Mouse (Mus musculus) ES-E14 (cell line): ENCODE data around the gene Ggcx. TPM values are rescaled to one million over a fixed set of nuclear protein-coding genes. Genes with fewer than 3 reads are reported as not detected.

Source experiments
- DNase-seq: peaks from one replicate; pipeline ENCODE4 v3.0.0-alpha.2; 2013; ENCODE audit warnings: low read depth, low spot score
- H3K27ac ChIP-seq: 2 replicates; pipeline ENCODE4 v1.5.1; 2012; ENCODE audit warnings: low read depth, mild to moderate bottlenecking, low read length, moderate library complexity, mixed read lengths; ENCODE audit not compliant: poor library complexity, insufficient read depth, severe bottlenecking
- H3K36me3 ChIP-seq: 2 replicates; pipeline ENCODE4 v1.6.1; 2012; ENCODE audit warnings: mild to moderate bottlenecking, low read length, moderate library complexity, mixed read lengths; ENCODE audit not compliant: control insufficient read depth, poor library complexity, insufficient read depth, severe bottlenecking
- H3K4me1 ChIP-seq, 2 experiments: fragments of 150-350 bp in 1 of 2; sonication (generic) in 1 of 2; 2 replicates each; pipeline ENCODE4 v1.6.1; 2012; ENCODE audit warnings: low read length in 2 of 2, mild to moderate bottlenecking in 1 of 2, mixed read lengths in 1 of 2; ENCODE audit not compliant: control insufficient read depth in 2 of 2, insufficient read depth in 2 of 2, poor library complexity in 1 of 2
- H3K4me3 ChIP-seq, 2 experiments: fragments of 150-350 bp in 1 of 2; sonication (generic) in 1 of 2; 2 replicates each; pipeline ENCODE4 v1.5.1; 2012; ENCODE audit warnings: low read length in 2 of 2, low read depth in 1 of 2, mild to moderate bottlenecking in 1 of 2, mixed read lengths in 1 of 2; ENCODE audit not compliant: insufficient read depth in 1 of 2, poor library complexity in 1 of 2, severe bottlenecking in 1 of 2
- H3K9ac ChIP-seq: 2 replicates; pipeline ENCODE4 v1.6.1; 2012; ENCODE audit warnings: low read depth, mild to moderate bottlenecking, low read length, mixed read lengths; ENCODE audit not compliant: poor library complexity, insufficient read depth, severe bottlenecking
- H3K9me3 ChIP-seq: fragments of 150-350 bp; sonication (generic); 2 replicates; pipeline ENCODE4 v1.6.1; 2012; ENCODE audit warnings: low read depth, mild to moderate bottlenecking, low read length; ENCODE audit not compliant: control insufficient read depth, insufficient read depth
- CHD2 ChIP-seq: IDR thresholded peaks from 2 replicates; pipeline ENCODE4 v1.6.1; 2014; ENCODE audit warnings: mild to moderate bottlenecking, low read depth, low read length, inconsistent platforms
- HCFC1 ChIP-seq: IDR thresholded peaks from 2 replicates; pipeline ENCODE4 v1.6.1; 2012; ENCODE audit warnings: low read length, inconsistent platforms, borderline replicate concordance; ENCODE audit not compliant: insufficient read depth
- MAFK ChIP-seq: IDR thresholded peaks from 2 replicates; pipeline ENCODE4 v1.6.1; 2014; ENCODE audit warnings: mild to moderate bottlenecking, low read depth, low read length, inconsistent platforms; ENCODE audit not compliant: insufficient read depth
- ZC3H11A ChIP-seq: IDR thresholded peaks from 2 replicates; pipeline ENCODE4 v1.6.1; 2012; ENCODE audit warnings: low read depth, mild to moderate bottlenecking, inconsistent platforms, low read length, borderline replicate concordance
- ZNF384 ChIP-seq: IDR thresholded peaks from 2 replicates; pipeline ENCODE4 v1.6.1; 2012; ENCODE audit warnings: low read depth, low read length, inconsistent platforms
- in situ Hi-C, 2 experiments: fragments of 600-800 bp; cut with MboI; formaldehyde crosslinking; loops; one replicate each; pipeline ENCODE4 v1.15.1; 2025; ENCODE audit warnings: low sequenced_read_pairs in 2 of 2, inconsistent platforms in 1 of 2; ENCODE audit not compliant: unreplicated experiment in 2 of 2
- total RNA-seq: library from RNA; depleted of rRNA; stranded (reverse); fragments of 300-350 nt; gene quantifications from 2 replicates; pipeline ENCODE4 v1.2.3, GENCODE M21; 2012

Gene Ggcx
- total RNA-seq, 1 experiment: 22.6 TPM

- no peaks in the 10 kb centered on the region for H3K9me3 ChIP-seq
- H3K36me3 ChIP-seq: no peaks in the 10 kb centered on the region
- peak overlapping the region; percentile 53 to 84 for H3K4me3 ChIP-seq
- DNase-seq: no peak
- no peak overlapping the region for H3K27ac ChIP-seq
- H3K9ac ChIP-seq: 0 out of 2 replicates have a peak overlapping the region, but pooled peaks have one; percentile 33
- TF ChIP-seq ZNF384 (no peak), CHD2 (no peak), MAFK (no peak), HCFC1 (no peak), ZC3H11A (no peak)
- in situ Hi-C loops: no loop called here
- H3K4me1 ChIP-seq: no peaks in the 10 kb centered on the region
Observed at GRCm38 (mm10) chr6:72379377-72380130, 34.6 kb upstream of the Ggcx start.

GRCm38 (mm10) chr6:72380131-72380770, 33.9 kb upstream of the Ggcx start, which contains the start of gene Vamp5:
Gene Vamp5, minus strand, starts transcription at chr6:72380468.
- in situ Hi-C loops: no loop called here
- Histone ChIP-seq H3K4me1 (no peaks in the 10 kb centered on the region), H3K9me3 (no peaks in the 10 kb centered on the region), H3K36me3 (no peaks in the 10 kb centered on the region), H3K9ac (peak within 1 kb of the TSS; percentile 33; the same call in 1 of the 2 replicates), H3K4me3 (peak within 1 kb of the TSS; percentile 53 to 84), H3K27ac (no peak within 1 kb of the TSS)
- DNase-seq: no peak
- TF ChIP-seq ZC3H11A: no peak
- TF ChIP-seq MAFK: no peak
- TF ChIP-seq ZNF384: no peak
- no peak for TF ChIP-seq HCFC1
- TF ChIP-seq CHD2: no peak

GRCm38 (mm10) chr6:72382494-72382893, 31.6 kb upstream of the Ggcx start:
- no peaks in the 10 kb centered on the region for H3K9me3 ChIP-seq
- in situ Hi-C loops: no loop called here
- H3K4me3 ChIP-seq: no peak overlapping the region
- H3K36me3 ChIP-seq: no peaks in the 10 kb centered on the region
- no peak for DNase-seq
- no peak overlapping the region for H3K27ac ChIP-seq
- no peaks in the 10 kb centered on the region for H3K4me1 ChIP-seq
- no peak; the same call in 1 of the 2 replicates for TF ChIP-seq MAFK
- TF ChIP-seq HCFC1: no peak
- no peak for TF ChIP-seq ZNF384
- TF ChIP-seq ZC3H11A: no peak
- no peak for TF ChIP-seq CHD2
- no peak overlapping the region for H3K9ac ChIP-seq

- no peaks in the 10 kb centered on the region for H3K4me1 ChIP-seq
- H3K9ac ChIP-seq: no peak overlapping the region
- no peaks in the 10 kb centered on the region for H3K36me3 ChIP-seq
- no peak for TF ChIP-seq HCFC1
- no peak for TF ChIP-seq ZC3H11A
- DNase-seq: no peak
- in situ Hi-C loops: no loop called here
- H3K4me3 ChIP-seq: no peak overlapping the region
- H3K9me3 ChIP-seq: no peaks in the 10 kb centered on the region
- no peak overlapping the region for H3K27ac ChIP-seq
Observed at GRCm38 (mm10) chr6:72383142-72383820, 30.8 kb upstream of the Ggcx start.
